Mouse (Mus musculus) ES-E14 (cell line): ENCODE data around the gene Cygb. TPM values are rescaled to one million over a fixed set of nuclear protein-coding genes. Genes with fewer than 3 reads are reported as not detected.

ENCODE experiments used
- DNase-seq: peaks from one replicate; pipeline ENCODE4 v3.0.0-alpha.2; 2013; ENCODE audit warnings: low read depth, low spot score
- H3K27ac ChIP-seq: 2 replicates; pipeline ENCODE4 v1.5.1; 2012; ENCODE audit warnings: low read depth, mild to moderate bottlenecking, low read length, moderate library complexity, mixed read lengths; ENCODE audit not compliant: poor library complexity, insufficient read depth, severe bottlenecking
- H3K36me3 ChIP-seq: 2 replicates; pipeline ENCODE4 v1.6.1; 2012; ENCODE audit warnings: mild to moderate bottlenecking, low read length, moderate library complexity, mixed read lengths; ENCODE audit not compliant: control insufficient read depth, poor library complexity, insufficient read depth, severe bottlenecking
- H3K4me1 ChIP-seq, 2 experiments: fragments of 150-350 bp in 1 of 2; sonication (generic) in 1 of 2; 2 replicates each; pipeline ENCODE4 v1.6.1; 2012; ENCODE audit warnings: low read length in 2 of 2, mild to moderate bottlenecking in 1 of 2, mixed read lengths in 1 of 2; ENCODE audit not compliant: control insufficient read depth in 2 of 2, insufficient read depth in 2 of 2, poor library complexity in 1 of 2
- H3K4me3 ChIP-seq, 2 experiments: fragments of 150-350 bp in 1 of 2; sonication (generic) in 1 of 2; 2 replicates each; pipeline ENCODE4 v1.5.1; 2012; ENCODE audit warnings: low read length in 2 of 2, low read depth in 1 of 2, mild to moderate bottlenecking in 1 of 2, mixed read lengths in 1 of 2; ENCODE audit not compliant: insufficient read depth in 1 of 2, poor library complexity in 1 of 2, severe bottlenecking in 1 of 2
- H3K9ac ChIP-seq: 2 replicates; pipeline ENCODE4 v1.6.1; 2012; ENCODE audit warnings: low read depth, mild to moderate bottlenecking, low read length, mixed read lengths; ENCODE audit not compliant: poor library complexity, insufficient read depth, severe bottlenecking
- H3K9me3 ChIP-seq: fragments of 150-350 bp; sonication (generic); 2 replicates; pipeline ENCODE4 v1.6.1; 2012; ENCODE audit warnings: low read depth, mild to moderate bottlenecking, low read length; ENCODE audit not compliant: control insufficient read depth, insufficient read depth
- CHD2 ChIP-seq: IDR thresholded peaks from 2 replicates; pipeline ENCODE4 v1.6.1; 2014; ENCODE audit warnings: mild to moderate bottlenecking, low read depth, low read length, inconsistent platforms
- HCFC1 ChIP-seq: IDR thresholded peaks from 2 replicates; pipeline ENCODE4 v1.6.1; 2012; ENCODE audit warnings: low read length, inconsistent platforms, borderline replicate concordance; ENCODE audit not compliant: insufficient read depth
- MAFK ChIP-seq: IDR thresholded peaks from 2 replicates; pipeline ENCODE4 v1.6.1; 2014; ENCODE audit warnings: mild to moderate bottlenecking, low read depth, low read length, inconsistent platforms; ENCODE audit not compliant: insufficient read depth
- ZC3H11A ChIP-seq: IDR thresholded peaks from 2 replicates; pipeline ENCODE4 v1.6.1; 2012; ENCODE audit warnings: low read depth, mild to moderate bottlenecking, inconsistent platforms, low read length, borderline replicate concordance
- ZNF384 ChIP-seq: IDR thresholded peaks from 2 replicates; pipeline ENCODE4 v1.6.1; 2012; ENCODE audit warnings: low read depth, low read length, inconsistent platforms
- in situ Hi-C, 2 experiments: fragments of 600-800 bp; cut with MboI; formaldehyde crosslinking; loops; one replicate each; pipeline ENCODE4 v1.15.1; 2025; ENCODE audit warnings: low sequenced_read_pairs in 2 of 2, inconsistent platforms in 1 of 2; ENCODE audit not compliant: unreplicated experiment in 2 of 2
- total RNA-seq: library from RNA; depleted of rRNA; stranded (reverse); fragments of 300-350 nt; gene quantifications from 2 replicates; pipeline ENCODE4 v1.2.3, GENCODE M21; 2012

Gene Cygb
- total RNA-seq, 1 experiment, result 0.40 TPM

- in situ Hi-C loops, result no loop called here
- H3K9me3 ChIP-seq, result no peaks in the 10 kb centered on the region
- H3K4me3 ChIP-seq, result no peak overlapping the region
- peaks cover 1 to 18% of the 10 kb centered on the region in 2 experiments; a peak in 2 of 4 replicates for H3K4me1 ChIP-seq
- H3K36me3 ChIP-seq, result no peaks in the 10 kb centered on the region
- H3K9ac ChIP-seq, result no peak overlapping the region
- DNase-seq, result no peak
- no peak overlapping the region for H3K27ac ChIP-seq
- TF ChIP-seq CHD2 (no peak), ZC3H11A (no peak), HCFC1 (no peak), MAFK (no peak), ZNF384 (no peak)
Observed at GRCm38 (mm10) chr11:116665289-116665688, 11.2 kb upstream of the Cygb start.

GRCm38 (mm10) chr11:116661948-116662377 is 7.8 kb upstream of the Cygb start:
- Histone ChIP-seq H3K9ac (no peak overlapping the region), H3K27ac (no peak overlapping the region), H3K4me3 (no peak overlapping the region), H3K9me3 (no peaks in the 10 kb centered on the region), H3K36me3 (no peaks in the 10 kb centered on the region), H3K4me1 (peaks cover 1 to 31% of the 10 kb centered on the region in 2 experiments; a peak in 2 of 4 replicates)
- TF ChIP-seq MAFK (no peak), ZC3H11A (no peak), ZNF384 (no peak), HCFC1 (no peak), CHD2 (no peak)
- DNase-seq, result no peak
- in situ Hi-C loops, result no loop called here

- Histone ChIP-seq H3K36me3 (no peaks in the 10 kb centered on the region), H3K9ac (no peak overlapping the region), H3K4me1 (peaks cover 1 to 32% of the 10 kb centered on the region in 2 experiments; a peak in 2 of 4 replicates), H3K4me3 (no peak overlapping the region), H3K9me3 (no peaks in the 10 kb centered on the region), H3K27ac (no peak overlapping the region)
- no peak for TF ChIP-seq CHD2
- no peak for TF ChIP-seq MAFK
- TF ChIP-seq ZNF384, result no peak
- TF ChIP-seq HCFC1, result no peak
- no peak for TF ChIP-seq ZC3H11A
- in situ Hi-C loops, result no loop called here
- no peak for DNase-seq
Observed at GRCm38 (mm10) chr11:116661291-116661947, 7.3 kb upstream of the Cygb start.

GRCm38 (mm10) chr11:116660181-116660580 is 6.1 kb upstream of the Cygb start:
- Histone ChIP-seq H3K36me3 (no peaks in the 10 kb centered on the region), H3K4me1 (peaks cover 0 to 30% of the 10 kb centered on the region in 2 experiments; a peak in 2 of 4 replicates), H3K4me3 (no peak overlapping the region), H3K9me3 (no peaks in the 10 kb centered on the region), H3K27ac (no peak overlapping the region), H3K9ac (no peak overlapping the region)
- TF ChIP-seq CHD2 (no peak), MAFK (no peak), ZC3H11A (no peak), HCFC1 (no peak)
- no peak for DNase-seq
- in situ Hi-C loops, result no loop called here
